Mouse (Mus musculus): ENCODE measurements at regions not wholly inside any gene's neighbourhood (a gene's known extent, or its start where the extent isn't known, plus 50 kb on each side); places are given as distances from the start of the nearest gene placed in this dataset.
A peak's percentile ranks its signal among the peaks of the same experiment; 100 is the strongest.

GRCm38 (mm10) chr7:70016611-70017010 lies 349.9 kb downstream of the Nr2f2 start:
- H3K4me3 ChIP-seq (replicated peaks; ENCODE audit: low read length) = no peak overlapping the region
- H3K4me2 ChIP-seq (ENCODE audit: low read depth, low read length) = no peak overlapping the region
- H3K27ac ChIP-seq (ENCODE audit: low read length) = no peak overlapping the region
- H3K9ac ChIP-seq (ENCODE audit: low read length) = no peak overlapping the region
- no peaks in the 10 kb centered on the region for H3K9me3 ChIP-seq (replicated peaks; ENCODE audit: control insufficient read depth, low read length)
- no peaks in the 10 kb centered on the region for H3K4me1 ChIP-seq (ENCODE audit: control insufficient read depth, insufficient read depth, low read length)
- no peaks in the 10 kb centered on the region for H3K27me3 ChIP-seq (ENCODE audit: control insufficient read depth, insufficient read depth, low read length)
- ATAC-seq (ENCODE audit: insufficient read depth, low FRiP score) = no peak
- H3K36me3 ChIP-seq (ENCODE audit: control insufficient read depth, insufficient read depth, low read length) = no peaks in the 10 kb centered on the region

- no peaks in the 10 kb centered on the region for H3K36me3 ChIP-seq (ENCODE audit: control insufficient read depth, insufficient read depth, low read length)
- H3K9ac ChIP-seq (ENCODE audit: low read length) = no peak overlapping the region
- no peak overlapping the region for H3K27ac ChIP-seq (ENCODE audit: low read length)
- no peaks in the 10 kb centered on the region for H3K9me3 ChIP-seq (replicated peaks; ENCODE audit: control insufficient read depth, low read length)
- H3K27me3 ChIP-seq (ENCODE audit: control insufficient read depth, insufficient read depth, low read length) = no peaks in the 10 kb centered on the region
- H3K4me2 ChIP-seq (ENCODE audit: low read depth, low read length) = no peak overlapping the region
- H3K4me3 ChIP-seq (replicated peaks; ENCODE audit: low read length) = no peak overlapping the region
- WGBS = 70% methylated on average over 8 of the region's 8 CpGs
- H3K4me1 ChIP-seq (ENCODE audit: control insufficient read depth, insufficient read depth, low read length) = no peaks in the 10 kb centered on the region
- ATAC-seq (ENCODE audit: insufficient read depth, low FRiP score) = no peak
Measured at GRCm38 (mm10) chr7:70003200-70003986, 363.1 kb downstream of the Nr2f2 start.

GRCm38 (mm10) chr7:69998756-69999155 lies 367.8 kb downstream of the Nr2f2 start:
- H3K27me3 ChIP-seq (ENCODE audit: control insufficient read depth, insufficient read depth, low read length) = no peaks in the 10 kb centered on the region
- no peak overlapping the region for H3K27ac ChIP-seq (ENCODE audit: low read length)
- 55% methylated on average over 1 of the region's 1 CpGs for WGBS
- no peak for ATAC-seq (ENCODE audit: insufficient read depth, low FRiP score)
- no peak overlapping the region for H3K4me3 ChIP-seq (replicated peaks; ENCODE audit: low read length)
- H3K9ac ChIP-seq (ENCODE audit: low read length) = no peak overlapping the region
- no peaks in the 10 kb centered on the region for H3K9me3 ChIP-seq (replicated peaks; ENCODE audit: control insufficient read depth, low read length)
- no peak overlapping the region for H3K4me2 ChIP-seq (ENCODE audit: low read depth, low read length)
- no peaks in the 10 kb centered on the region for H3K4me1 ChIP-seq (ENCODE audit: control insufficient read depth, insufficient read depth, low read length)
- H3K36me3 ChIP-seq (ENCODE audit: control insufficient read depth, insufficient read depth, low read length) = no peaks in the 10 kb centered on the region

- ATAC-seq (ENCODE audit: insufficient read depth, low FRiP score) = no peak
- Histone ChIP-seq H3K4me2 (ENCODE audit: low read depth, low read length) (no peak overlapping the region), H3K36me3 (ENCODE audit: control insufficient read depth, insufficient read depth, low read length) (no peaks in the 10 kb centered on the region), H3K27me3 (ENCODE audit: control insufficient read depth, insufficient read depth, low read length) (no peaks in the 10 kb centered on the region), H3K9ac (ENCODE audit: low read length) (no peak overlapping the region), H3K27ac (ENCODE audit: low read length) (no peak overlapping the region), H3K4me3 (replicated peaks; ENCODE audit: low read length) (no peak overlapping the region), H3K4me1 (ENCODE audit: control insufficient read depth, insufficient read depth, low read length) (no peaks in the 10 kb centered on the region), H3K9me3 (replicated peaks; ENCODE audit: control insufficient read depth, low read length) (no peaks in the 10 kb centered on the region)
- WGBS = 62% methylated on average over 6 of the region's 6 CpGs
Measured at GRCm38 (mm10) chr7:69994540-69995303, 371.8 kb downstream of the Nr2f2 start.

GRCm38 (mm10) chr7:69992383-69993327 lies 373.9 kb downstream of the Nr2f2 start:
- H3K4me2 ChIP-seq (ENCODE audit: low read depth, low read length) = peak overlapping the region; percentile 46
- no peaks in the 10 kb centered on the region for H3K27me3 ChIP-seq (ENCODE audit: control insufficient read depth, insufficient read depth, low read length)
- H3K9me3 ChIP-seq (replicated peaks; ENCODE audit: control insufficient read depth, low read length) = no peaks in the 10 kb centered on the region
- no peaks in the 10 kb centered on the region for H3K4me1 ChIP-seq (ENCODE audit: control insufficient read depth, insufficient read depth, low read length)
- no peak for ATAC-seq (ENCODE audit: insufficient read depth, low FRiP score)
- WGBS = 20% methylated on average over 21 of the region's 21 CpGs
- H3K27ac ChIP-seq (ENCODE audit: low read length) = no peak overlapping the region
- peak overlapping the region; percentile 31 for H3K4me3 ChIP-seq (replicated peaks; ENCODE audit: low read length)
- H3K36me3 ChIP-seq (ENCODE audit: control insufficient read depth, insufficient read depth, low read length) = no peaks in the 10 kb centered on the region
- peak overlapping the region; percentile 50 for H3K9ac ChIP-seq (ENCODE audit: low read length)

GRCm38 (mm10) chr7:69991982-69992381 lies 374.6 kb downstream of the Nr2f2 start:
- H3K27ac ChIP-seq (ENCODE audit: low read length) = no peak overlapping the region
- H3K4me1 ChIP-seq (ENCODE audit: control insufficient read depth, insufficient read depth, low read length) = no peaks in the 10 kb centered on the region
- H3K4me3 ChIP-seq (replicated peaks; ENCODE audit: low read length) = no peak overlapping the region
- no peaks in the 10 kb centered on the region for H3K27me3 ChIP-seq (ENCODE audit: control insufficient read depth, insufficient read depth, low read length)
- H3K9ac ChIP-seq (ENCODE audit: low read length) = no peak overlapping the region
- no peaks in the 10 kb centered on the region for H3K9me3 ChIP-seq (replicated peaks; ENCODE audit: control insufficient read depth, low read length)
- ATAC-seq (ENCODE audit: insufficient read depth, low FRiP score) = no peak
- no peak overlapping the region for H3K4me2 ChIP-seq (ENCODE audit: low read depth, low read length)
- H3K36me3 ChIP-seq (ENCODE audit: control insufficient read depth, insufficient read depth, low read length) = no peaks in the 10 kb centered on the region
- WGBS = 49% methylated on average over 3 of the region's 3 CpGs

GRCm38 (mm10) chr7:69988704-69989103 lies 377.8 kb downstream of the Nr2f2 start:
- Histone ChIP-seq H3K27ac (ENCODE audit: low read length) (no peak overlapping the region), H3K4me3 (replicated peaks; ENCODE audit: low read length) (no peak overlapping the region), H3K4me2 (ENCODE audit: low read depth, low read length) (no peak overlapping the region), H3K4me1 (ENCODE audit: control insufficient read depth, insufficient read depth, low read length) (no peaks in the 10 kb centered on the region), H3K27me3 (ENCODE audit: control insufficient read depth, insufficient read depth, low read length) (no peaks in the 10 kb centered on the region), H3K9me3 (replicated peaks; ENCODE audit: control insufficient read depth, low read length) (no peaks in the 10 kb centered on the region), H3K36me3 (ENCODE audit: control insufficient read depth, insufficient read depth, low read length) (no peaks in the 10 kb centered on the region), H3K9ac (ENCODE audit: low read length) (no peak overlapping the region)
- 31% methylated on average over 5 of the region's 5 CpGs for WGBS
- ATAC-seq (ENCODE audit: insufficient read depth, low FRiP score) = no peak

GRCm38 (mm10) chr7:69981301-69981700 lies 385.2 kb downstream of the Nr2f2 start:
- Histone ChIP-seq H3K4me2 (ENCODE audit: low read depth, low read length) (no peak overlapping the region), H3K4me3 (replicated peaks; ENCODE audit: low read length) (no peak overlapping the region), H3K9ac (ENCODE audit: low read length) (no peak overlapping the region), H3K27ac (ENCODE audit: low read length) (no peak overlapping the region), H3K4me1 (ENCODE audit: control insufficient read depth, insufficient read depth, low read length) (no peaks in the 10 kb centered on the region), H3K36me3 (ENCODE audit: control insufficient read depth, insufficient read depth, low read length) (no peaks in the 10 kb centered on the region), H3K27me3 (ENCODE audit: control insufficient read depth, insufficient read depth, low read length) (no peaks in the 10 kb centered on the region), H3K9me3 (replicated peaks; ENCODE audit: control insufficient read depth, low read length) (no peaks in the 10 kb centered on the region)
- no peak for ATAC-seq (ENCODE audit: insufficient read depth, low FRiP score)
- WGBS = 81% methylated on average over 2 of the region's 2 CpGs

All from stomach, embryonic 16.5 days (tissue).